Mouse (Mus musculus): ENCODE results near the gene Anapc15.

GRCm38 (mm10) chr7:101908367-101908766, 44.9 kb downstream of the Anapc15 start:
- TF ChIP-seq GATA1 (IDR thresholded peaks at IDR 0.05; ENCODE audit: borderline replicate concordance, low read length) = no peak
- no peak for TF ChIP-seq FLI1 (IDR thresholded peaks at IDR 0.05; ENCODE audit: low read length)
